Mouse (Mus musculus) adrenal gland, postnatal 14 days (tissue): ENCODE results near the gene Brsk1. TPM values are rescaled to one million over a fixed set of nuclear protein-coding genes. Genes with fewer than 3 reads are reported as not detected.

ENCODE experiments used
- DNase-seq: peaks from one replicate; pipeline ENCODE4 v3.0.0; 2021; ENCODE audit warnings: mixed read lengths
- long read RNA-seq, 2 experiments: library from polyadenylated mRNA; stranded (forward); transcript quantifications; one replicate each; pipeline ENCODE4 v2.0.0; 2021
- total RNA-seq: library from RNA; stranded (reverse); gene quantifications from 2 replicates; pipeline ENCODE4 v1.2.3, GENCODE M21; 2021

Gene Brsk1
- 6.0 and 8.4 TPM in 2 replicates for total RNA-seq
- long read RNA-seq, experiment 1, partial matches to known transcripts = 1 of 1 reads
- long read RNA-seq, experiment 1, other reads (novel, unspliced or antisense) = 0 of 1 reads
- long read RNA-seq, experiment 2 = 0 reads

- DNase-seq = peak; percentile 90
Observed at GRCm38 (mm10) chr7:4690387-4690786, at the start of gene Brsk1. Gene Brsk1, plus strand, starts transcription at chr7:4690604.

GRCm38 (mm10) chr7:4641155-4641554, 49.2 kb upstream of the Brsk1 start:
- no peak for DNase-seq

GRCm38 (mm10) chr7:4641956-4642355, 48.4 kb upstream of the Brsk1 start:
- DNase-seq = peak; percentile 39

- DNase-seq = no peak
Observed at GRCm38 (mm10) chr7:4643225-4643624, 47.2 kb upstream of the Brsk1 start.

GRCm38 (mm10) chr7:4646806-4647205, 43.6 kb upstream of the Brsk1 start:
- no peak for DNase-seq

GRCm38 (mm10) chr7:4647291-4647690, 43.1 kb upstream of the Brsk1 start:
- peak; percentile 65 for DNase-seq

- DNase-seq = peak; percentile 4
Observed at GRCm38 (mm10) chr7:4647992-4648391, 42.4 kb upstream of the Brsk1 start.

GRCm38 (mm10) chr7:4651581-4651980, 38.8 kb upstream of the Brsk1 start:
- no peak for DNase-seq

GRCm38 (mm10) chr7:4652726-4653125, 37.7 kb upstream of the Brsk1 start:
- DNase-seq = peak; percentile 1

GRCm38 (mm10) chr7:4653351-4653750, 37.1 kb upstream of the Brsk1 start:
- DNase-seq = no peak

- DNase-seq = peak; percentile 40
Observed at GRCm38 (mm10) chr7:4653780-4654179, 36.6 kb upstream of the Brsk1 start.

- DNase-seq = no peak
Observed at GRCm38 (mm10) chr7:4654221-4654620, 36.2 kb upstream of the Brsk1 start.

- DNase-seq = no peak
Observed at GRCm38 (mm10) chr7:4655393-4655792, 35.0 kb upstream of the Brsk1 start.

GRCm38 (mm10) chr7:4655916-4656315, 34.5 kb upstream of the Brsk1 start:
- DNase-seq = no peak

GRCm38 (mm10) chr7:4656818-4657217, 33.6 kb upstream of the Brsk1 start:
- DNase-seq = no peak

- DNase-seq = peak; percentile 32
Observed at GRCm38 (mm10) chr7:4657521-4658127, 32.8 kb upstream of the Brsk1 start.

GRCm38 (mm10) chr7:4658128-4658907, 32.1 kb upstream of the Brsk1 start:
- DNase-seq = no peak

- peak; percentile 98 for DNase-seq
Observed at GRCm38 (mm10) chr7:4658912-4659551, 31.4 kb upstream of the Brsk1 start, which contains the start of gene Ppp6r1. Gene Ppp6r1, minus strand, starts transcription at chr7:4659019.

GRCm38 (mm10) chr7:4659911-4660443, 30.4 kb upstream of the Brsk1 start:
- peak; percentile 24 for DNase-seq

- no peak for DNase-seq
Observed at GRCm38 (mm10) chr7:4663179-4663578, 27.2 kb upstream of the Brsk1 start.

- no peak for DNase-seq
Observed at GRCm38 (mm10) chr7:4663742-4664141, 26.7 kb upstream of the Brsk1 start.

GRCm38 (mm10) chr7:4666871-4667270, 23.5 kb upstream of the Brsk1 start:
- DNase-seq = peak; percentile 59

- DNase-seq = no peak
Observed at GRCm38 (mm10) chr7:4668506-4668905, 21.9 kb upstream of the Brsk1 start.
